22 mouse cellular contexts compared by ENCODE assay signal in genomic region chr11:119950535-119950934, GRCm38 (mm10). TPM values are rescaled to one million over a fixed set of nuclear protein-coding genes. Genes with fewer than 3 reads are reported as not detected.
DNase-seq lines count a peak whose midpoint lies in the region; ATAC-seq lines count a peak whose summit lies in the region.
"Had no signal": no experiment of that assay in that cellular context is flagged by ENCODE, and none has a peak within 500 bp of the region (broad histone marks: within the 10 kb centered on the region; RNA-seq: fewer than 3 reads in every experiment).

No protein-coding gene starts in this region.

- no peak overlapping the region for H3K9ac ChIP-seq in kidney, embryonic 15.5 days
- H3K9ac ChIP-seq: embryonic facial prominence, embryonic 12.5 days; forebrain, embryonic 13.5 days; forebrain, embryonic 15.5 days; forebrain, postnatal 0 days had no signal

- no peak for ATAC-seq in kidney, embryonic 15.5 days (replicated peaks; ENCODE audit: low FRiP score)
- ATAC-seq: activated CD4-positive, CD25-positive, alpha-beta regulatory T cell, adult 4 months; CD4-positive, CD25-positive, alpha-beta regulatory T cell, adult 4 months; forebrain, embryonic 13.5 days; forebrain, embryonic 15.5 days; forebrain, postnatal 0 days; Patski had no signal

- no peaks in the 10 kb centered on the region for H3K27me3 ChIP-seq in kidney, embryonic 15.5 days
- H3K27me3 ChIP-seq: CH12.LX; embryonic facial prominence, embryonic 12.5 days; forebrain, embryonic 13.5 days; forebrain, embryonic 15.5 days; Patski had no signal

- no peaks in the 10 kb centered on the region for H3K9me3 ChIP-seq in kidney, embryonic 15.5 days (replicated peaks)
- H3K9me3 ChIP-seq: embryonic facial prominence, embryonic 10.5 days; embryonic facial prominence, embryonic 12.5 days; forebrain, embryonic 13.5 days; forebrain, embryonic 15.5 days; G1E had no signal

- no peaks in the 10 kb centered on the region for H3K36me3 ChIP-seq in kidney, embryonic 15.5 days
- H3K36me3 ChIP-seq: embryonic facial prominence, embryonic 10.5 days; embryonic facial prominence, embryonic 12.5 days; forebrain, embryonic 15.5 days; G1E had no signal

- H3K4me2 ChIP-seq in kidney, embryonic 15.5 days, result no peak overlapping the region
- H3K4me2 ChIP-seq: embryonic facial prominence, embryonic 12.5 days; forebrain, embryonic 13.5 days; forebrain, embryonic 15.5 days had no signal

- DNase-seq in adrenal gland, adult (ENCODE audit: inconsistent age in 2 of 2, low spot score in 1 of 2), result peak; percentile 42 to 58
- no peak for DNase-seq in adrenal gland, postnatal 4 days (ENCODE audit: low spot score in 2 of 2)
- peak; percentile 33 for DNase-seq in adrenal gland, postnatal 25 days
- no peak for DNase-seq in adrenal gland, adult 2 months
- DNase-seq in kidney, adult 9 months, result peak; percentile 29
- DNase-seq: adrenal gland, adult 8-10 months; B cell, adult 2 months; cerebellum, adult 11-12 months; cerebellum, adult 2 months; cerebellum, adult 9-10 months; cerebellum, postnatal 36 days; forebrain, postnatal 0 days had no signal

- H3K4me3 ChIP-seq in kidney, embryonic 15.5 days (replicated peaks), result no peak overlapping the region
- H3K4me3 ChIP-seq: embryonic facial prominence, embryonic 10.5 days; embryonic facial prominence, embryonic 12.5 days; forebrain, embryonic 13.5 days; forebrain, embryonic 15.5 days had no signal

- WGBS in kidney, embryonic 15.5 days, result 97% methylated on average over 3 of the region's 3 CpGs

- no peak overlapping the region for H3K27ac ChIP-seq in kidney, embryonic 15.5 days
- H3K27ac ChIP-seq: embryonic facial prominence, embryonic 10.5 days; embryonic facial prominence, embryonic 12.5 days; forebrain, embryonic 13.5 days; forebrain, embryonic 15.5 days had no signal

- peaks cover 58% of the 10 kb centered on the region for H3K4me1 ChIP-seq in kidney, embryonic 15.5 days

RNA-seq across cellular contexts. Expression of gene Baiap2, which starts 8.0 kb away (rescaled TPM):
- 10 to 100 TPM; 24.1 to 26.5 TPM for total RNA-seq in adrenal gland, postnatal 4 days (2021)
- total RNA-seq in adrenal gland, postnatal 25 days (2021), result 12.0 and 17.0 TPM in 2 replicates
- 10 to 100 TPM; 17.0 to 23.2 TPM for total RNA-seq in adrenal gland, adult 2 months (2021)
- polyA plus RNA-seq in adrenal gland, adult 2 months (2012; rRNA removed), result 42.3 and 46.7 TPM in 2 replicates
- 20.8 and 22.3 TPM in 2 replicates for polyA plus RNA-seq in kidney, embryonic 15.5 days (2015; fragmentation: Nextera tagmentation; extraction: Ambion mirVana)

RNA-seq across cellular contexts. Expression of gene Chmp6, which starts 37.3 kb away (rescaled TPM):
- total RNA-seq in adrenal gland, postnatal 4 days (2021), result 10 to 100 TPM; 51.4 to 54.3 TPM
- 33.9 and 43.4 TPM in 2 replicates for total RNA-seq in adrenal gland, postnatal 25 days (2021)
- total RNA-seq in adrenal gland, adult 2 months (2021), result 10 to 100 TPM; 26.0 to 34.9 TPM
- polyA plus RNA-seq in adrenal gland, adult 2 months (2012; rRNA removed), result 56.8 and 66.5 TPM in 2 replicates
- 94.1 and 101 TPM in 2 replicates for polyA plus RNA-seq in kidney, embryonic 15.5 days (2015; fragmentation: Nextera tagmentation; extraction: Ambion mirVana)

Comparison
In these comparisons a context has a peak if more than half of its experiments do, and no peak if none do; other contexts are left out.
1. DNase-seq: peak in adrenal gland, adult (2 of 2), adrenal gland, postnatal 25 days (single experiment) and kidney, adult 9 months (single experiment); none in adrenal gland, postnatal 4 days (0 of 2) and adrenal gland, adult 2 months (single experiment).